Mouse (Mus musculus): Measurements from ENCODE around the gene Spem1.

- 0 out of 2 replicates have a peak, but pooled peaks have one; percentile 45 for TF ChIP-seq EP300 (IDR thresholded peaks at IDR 0.05; ENCODE audit: low read depth)
- no peak for TF ChIP-seq CTCF (IDR thresholded peaks at IDR 0.05; ENCODE audit: low read depth)
Observed at GRCm38 (mm10) chr11:69846198-69846680, 24.3 kb upstream of the Spem1 start, which contains the start of gene Plscr3.
